Mouse (Mus musculus): ENCODE data around the gene Ifi214. TPM values are rescaled to one million over a fixed set of nuclear protein-coding genes. Genes with fewer than 3 reads are reported as not detected.
"Not testable (repeated sequence)": the region's sequence is repeated elsewhere in the genome, so short reads cannot be mapped to it uniquely, and the experiment has no call there.

Ifi214 gene
- total RNA-seq (2022), result not detected

- DNase-seq (ENCODE audit: low spot score in 2 of 2), result not testable (repeated sequence)
These were observed at the start of gene Ifi214 for GRCm38 (mm10) chr1:173535791-173536190. Ifi214 (minus strand) TSS chr1:173535957.

GRCm38 (mm10) chr1:173579921-173580585 lies 44.3 kb upstream of the Ifi214 start:
- DNase-seq (ENCODE audit: low spot score in 2 of 2), result no peak

- no peak for DNase-seq (ENCODE audit: low spot score in 2 of 2)
These were observed 43.3 kb upstream of the Ifi214 start for GRCm38 (mm10) chr1:173579079-173579478.

- peak in 1 of 2 experiments; percentile 6 for DNase-seq (ENCODE audit: low spot score in 2 of 2)
These were observed 14.8 kb upstream of the Ifi214 start for GRCm38 (mm10) chr1:173550491-173551050.

GRCm38 (mm10) chr1:173548798-173549197 lies 13.0 kb upstream of the Ifi214 start:
- not testable (repeated sequence) for DNase-seq (ENCODE audit: low spot score in 2 of 2)

GRCm38 (mm10) chr1:173521452-173521851 lies 14.3 kb downstream of the Ifi214 start:
- DNase-seq (ENCODE audit: low spot score in 2 of 2), result no peak

GRCm38 (mm10) chr1:173510595-173510994 lies 25.2 kb downstream of the Ifi214 start:
- not testable (repeated sequence) for DNase-seq (ENCODE audit: low spot score in 2 of 2)

GRCm38 (mm10) chr1:173491483-173491882 lies 44.3 kb downstream of the Ifi214 start:
- not testable (repeated sequence) for DNase-seq (ENCODE audit: low spot score in 2 of 2)

- not testable (repeated sequence) for DNase-seq (ENCODE audit: low spot score in 2 of 2)
These were observed 44.8 kb downstream of the Ifi214 start, which contains the start of gene Ifi206 for GRCm38 (mm10) chr1:173490812-173491480. Ifi206 (minus strand) TSS chr1:173491041.

- DNase-seq (ENCODE audit: low spot score in 2 of 2), result not testable (repeated sequence)
These were observed 54.6 kb downstream of the Ifi214 start for GRCm38 (mm10) chr1:173481182-173481574.

GRCm38 (mm10) chr1:173480399-173481181 lies 55.2 kb downstream of the Ifi214 start:
- DNase-seq (ENCODE audit: low spot score in 2 of 2), result not testable (repeated sequence)

Small RNAs within 50 kb of the gene (microRNA-seq; reads per million reads assigned to microRNA genes)
- not detected for gene Gm44481

Other genes with a start within 250 kb of the Ifi214 start
- gene Ackr1, start 202.2 kb downstream of the Ifi214 start, total RNA-seq (2022), result 1 to 10 TPM; 1.3 to 2.9 (median 1.9) TPM
- gene Aim2, start 185.1 kb downstream of the Ifi214 start, total RNA-seq (2022), result under 1 TPM in 1 of 4 experiments, not detected in 3; 0.58 TPM
- gene Cadm3, start 168.3 kb downstream of the Ifi214 start, total RNA-seq (2022), result 1 to 10 TPM; 4.2 to 6.8 (median 6.2) TPM
- not detected for gene Ifi206, start 44.9 kb downstream of the Ifi214 start, total RNA-seq (2022)
- not detected for gene Ifi213, start 63.3 kb upstream of the Ifi214 start, total RNA-seq (2022)
- under 1 TPM in 1 of 4 experiments, not detected in 3; 0.15 TPM for gene Ifi209, start 95.0 kb upstream of the Ifi214 start, total RNA-seq (2022)
- gene Ifi208, start 137.7 kb upstream of the Ifi214 start, total RNA-seq (2022), result under 1 TPM in 3 of 4 experiments, not detected in 1; 0.22 to 0.31 (median 0.24) TPM
- 1 to 10 TPM; 1.3 to 3.8 (median 2.5) TPM for gene Ifi207, start 205.8 kb upstream of the Ifi214 start, total RNA-seq (2022)
- gene Ifi204, start 231.0 kb upstream of the Ifi214 start, total RNA-seq (2022), result 1 to 10 TPM in 3 of 4 experiments, under 1 TPM in 1; 0.70 to 2.4 (median 2.3) TPM

All from gastrocnemius, adult 8-10 months (tissue).